Mouse (Mus musculus): Measurements from ENCODE around the gene Ccnjl.

Ccnjl gene

DNA sequence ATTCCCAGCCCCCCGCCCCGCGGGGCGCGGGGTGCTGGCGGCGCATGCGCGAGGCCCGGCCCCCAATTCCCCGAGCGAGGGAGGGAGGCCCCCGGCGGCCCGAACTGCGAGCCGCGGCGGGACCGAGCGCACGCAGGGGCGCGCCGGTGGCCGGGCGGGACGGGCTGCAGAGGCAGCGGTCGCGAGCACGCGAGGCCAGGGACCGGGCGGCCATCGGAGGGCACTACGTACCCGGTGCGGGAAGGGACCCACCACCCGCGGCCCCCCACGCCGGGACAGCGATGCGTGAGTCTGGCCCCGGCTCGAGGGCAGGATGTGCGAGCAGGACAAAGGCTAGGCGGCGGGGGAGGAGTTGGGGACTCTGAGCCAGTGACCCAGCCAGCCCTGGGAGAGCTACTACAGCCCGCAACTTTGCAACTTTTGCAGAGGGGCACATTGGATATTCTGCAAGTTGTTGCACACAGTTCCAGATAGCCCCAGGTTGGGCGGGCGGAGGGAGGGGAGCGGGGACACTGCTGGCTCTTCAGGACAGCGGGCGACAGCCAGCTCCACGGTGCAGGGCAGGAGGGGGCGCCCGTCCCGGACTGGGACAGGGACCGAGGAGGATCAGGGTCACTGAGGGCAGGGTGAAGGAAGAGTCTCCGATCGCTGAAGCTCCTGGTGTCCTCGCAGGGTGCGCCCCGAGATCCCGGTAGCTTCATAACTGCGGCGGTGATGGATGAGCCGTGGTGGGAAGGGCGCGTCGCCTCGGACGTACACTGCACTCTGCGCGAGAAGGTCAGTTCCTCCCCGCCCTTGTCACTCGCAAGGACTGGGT is at the start of gene Ccnjl:
Gene Ccnjl, plus strand, starts transcription at position 102 of the 817 bp plus-strand sequence.
- DNase-seq (ENCODE audit: low spot score in 2 of 2): peak; percentile 30 to 39

DNA sequence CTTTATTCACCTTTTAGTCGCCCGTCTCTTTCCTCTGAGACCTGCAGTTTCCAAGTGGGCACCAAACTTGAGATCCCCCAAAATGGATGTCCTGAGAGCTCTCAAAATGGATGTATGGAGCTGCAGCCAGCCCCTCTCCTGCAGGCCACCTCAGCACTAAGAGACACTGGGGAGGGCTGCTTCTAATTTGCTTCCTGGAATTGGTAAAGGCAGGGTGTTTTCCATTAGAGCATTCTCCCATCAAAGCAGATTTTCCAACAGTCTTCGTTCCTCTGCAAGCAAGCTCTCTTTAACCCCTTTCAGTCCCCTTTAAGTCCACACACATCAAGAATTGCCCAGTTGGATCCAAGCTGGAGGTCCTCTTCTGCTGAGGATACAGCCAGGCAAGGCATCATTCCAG is 49.2 kb upstream of the Ccnjl start:
- no peak for DNase-seq (ENCODE audit: low spot score in 2 of 2)

DNA sequence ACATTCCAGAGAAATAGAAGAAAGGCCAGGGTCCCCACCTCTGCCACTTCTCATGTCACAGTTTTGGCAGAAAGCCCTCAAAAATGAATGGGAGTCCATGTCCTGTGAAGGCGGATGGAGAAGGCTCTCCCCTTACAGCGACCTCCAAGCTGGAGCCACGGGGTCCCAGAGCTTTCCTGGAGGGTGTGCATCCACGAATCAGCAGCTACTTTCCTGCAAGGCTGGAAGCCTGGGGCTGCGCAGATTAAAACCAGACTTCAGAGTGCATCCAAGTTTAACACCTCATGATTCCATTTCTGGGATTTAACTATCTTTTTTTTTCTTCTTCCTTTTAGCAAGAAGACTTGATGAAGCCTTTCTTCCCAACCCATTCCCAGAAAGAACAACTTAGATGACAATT is 48.0 kb upstream of the Ccnjl start:
- no peak for DNase-seq (ENCODE audit: low spot score in 2 of 2)

DNA sequence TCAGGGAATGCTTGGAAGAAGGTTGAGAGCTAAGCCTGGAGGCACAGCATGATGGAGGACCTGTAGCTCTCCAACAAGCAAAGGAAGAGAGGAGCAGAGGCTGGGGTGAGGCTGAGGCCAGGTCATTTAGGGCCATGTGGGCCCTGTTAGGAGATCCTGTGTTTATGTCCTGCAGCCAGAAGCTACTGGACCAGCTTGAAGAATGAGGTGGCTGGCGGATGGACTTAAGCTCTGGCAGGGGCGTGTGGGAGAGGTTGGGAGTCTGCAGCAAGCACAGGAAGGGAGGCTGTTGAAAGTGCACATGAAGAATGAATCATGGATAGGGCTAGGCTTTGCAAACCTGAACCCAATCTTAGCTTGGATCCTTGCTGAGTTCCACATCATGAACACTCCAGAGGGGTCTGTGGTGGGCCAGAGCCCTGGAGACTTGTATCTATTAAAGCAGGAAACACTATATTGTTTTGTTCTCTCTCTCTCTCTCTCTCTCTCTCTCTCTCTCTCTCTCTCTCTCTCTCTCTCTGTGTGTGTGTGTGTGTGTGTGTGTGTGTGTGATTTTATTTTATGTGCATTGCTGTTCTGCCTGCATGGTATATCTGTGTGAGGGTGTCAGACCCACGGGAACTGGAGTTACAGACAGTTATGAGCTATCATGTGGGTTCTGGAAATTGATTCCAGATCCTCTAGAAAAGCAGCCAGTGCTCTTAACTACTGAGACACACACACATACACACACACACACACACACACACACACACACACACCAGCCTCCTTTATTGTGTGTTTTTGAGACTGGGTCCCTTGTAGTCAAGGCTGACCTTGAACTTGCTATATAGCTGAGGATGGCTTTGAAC is 46.7 kb upstream of the Ccnjl start:
- no peak for DNase-seq (ENCODE audit: low spot score in 2 of 2)

DNA sequence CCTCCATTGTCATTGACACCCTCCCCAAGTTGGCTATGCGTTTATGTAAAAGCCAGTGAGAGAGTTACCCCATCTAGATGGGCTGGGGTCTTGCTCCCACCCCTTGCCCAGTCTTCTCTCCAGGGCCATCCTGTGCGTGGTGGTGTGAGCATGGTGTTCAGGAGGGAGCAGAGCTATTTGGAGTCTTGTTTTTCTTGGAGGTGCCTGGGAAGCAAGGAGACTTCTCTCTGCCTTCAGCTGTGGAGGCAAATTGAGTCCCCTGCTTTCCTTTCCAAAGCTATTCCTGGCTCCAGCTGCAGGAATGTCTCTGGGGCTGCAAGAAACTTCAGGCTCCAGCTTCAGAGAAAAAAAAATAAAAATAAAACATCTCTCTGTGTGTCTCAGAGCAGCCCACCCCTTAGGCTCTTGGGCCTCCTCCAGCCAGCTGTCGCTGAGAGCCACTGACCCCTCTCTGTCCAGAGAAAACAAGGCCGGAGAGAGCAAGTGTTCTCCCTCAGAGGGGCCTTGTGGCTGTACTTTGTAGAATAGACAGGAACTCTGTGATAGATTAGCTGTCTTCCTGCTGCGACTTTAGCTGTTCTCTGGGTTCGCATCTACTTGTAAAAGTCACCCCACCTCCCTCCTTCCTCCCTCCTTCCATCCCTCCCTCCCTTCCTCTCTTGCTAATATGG is 45.3 kb upstream of the Ccnjl start:
- no peak for DNase-seq (ENCODE audit: low spot score in 2 of 2)

DNA sequence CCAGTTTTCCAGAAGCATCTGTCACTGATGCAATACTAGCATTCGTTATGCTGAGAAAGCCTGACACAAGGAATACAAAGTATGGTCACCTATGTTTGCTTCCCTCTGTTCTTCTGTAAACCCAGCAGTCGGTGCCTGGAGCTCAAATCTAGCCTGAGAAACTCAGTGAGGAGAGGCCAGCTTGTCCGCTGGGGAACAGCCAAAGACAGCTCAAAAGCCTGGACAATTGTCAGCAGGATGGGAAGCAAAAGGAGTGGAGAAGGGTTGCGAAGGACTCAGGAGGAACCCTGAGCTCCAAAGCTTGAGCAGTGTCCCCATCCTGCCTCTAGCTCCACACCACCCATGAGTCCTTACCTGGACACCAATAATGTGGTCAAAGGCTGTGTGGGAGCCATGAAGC is 44.5 kb upstream of the Ccnjl start:
- DNase-seq (ENCODE audit: low spot score in 2 of 2): no peak

DNA sequence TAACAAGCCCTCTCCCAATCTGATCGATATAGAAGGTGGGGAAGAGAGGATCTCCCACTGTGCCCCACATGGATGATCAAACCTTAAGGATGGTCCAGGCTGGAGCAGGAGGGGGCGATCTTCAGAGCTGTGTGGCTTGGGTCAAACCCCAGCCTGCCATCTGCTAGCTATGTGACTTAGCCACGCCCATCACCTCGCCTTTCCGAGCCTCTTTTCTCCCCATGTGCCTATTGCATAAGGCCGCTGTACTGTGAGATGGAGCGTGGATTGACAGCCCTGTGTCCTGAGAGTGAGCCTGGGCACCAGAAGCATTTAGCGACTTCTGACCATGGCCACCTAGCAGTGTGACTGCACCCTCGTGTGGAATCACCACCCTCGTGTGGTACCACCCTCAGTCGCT is 43.9 kb upstream of the Ccnjl start:
- DNase-seq (ENCODE audit: low spot score in 2 of 2): no peak

DNA sequence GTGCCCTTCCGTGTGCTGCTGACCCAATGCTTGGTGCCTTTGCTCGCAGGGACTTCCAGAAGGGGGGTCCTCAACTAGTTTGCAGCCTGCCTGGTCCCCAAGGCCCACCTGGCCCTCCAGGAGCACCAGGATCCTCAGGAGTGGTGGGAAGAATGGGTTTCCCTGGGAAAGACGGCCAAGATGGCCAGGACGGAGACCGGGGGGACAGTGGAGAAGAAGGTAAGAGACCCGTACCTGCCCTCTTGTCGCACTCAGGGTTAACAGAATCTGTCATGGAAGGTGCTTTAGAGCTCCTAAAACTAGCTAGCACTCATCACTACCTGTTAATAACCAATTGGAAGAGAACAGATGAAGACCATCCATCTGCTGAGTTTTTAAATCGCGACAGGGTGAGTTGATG is 42.7 kb upstream of the Ccnjl start:
- no peak for DNase-seq (ENCODE audit: low spot score in 2 of 2)

DNA sequence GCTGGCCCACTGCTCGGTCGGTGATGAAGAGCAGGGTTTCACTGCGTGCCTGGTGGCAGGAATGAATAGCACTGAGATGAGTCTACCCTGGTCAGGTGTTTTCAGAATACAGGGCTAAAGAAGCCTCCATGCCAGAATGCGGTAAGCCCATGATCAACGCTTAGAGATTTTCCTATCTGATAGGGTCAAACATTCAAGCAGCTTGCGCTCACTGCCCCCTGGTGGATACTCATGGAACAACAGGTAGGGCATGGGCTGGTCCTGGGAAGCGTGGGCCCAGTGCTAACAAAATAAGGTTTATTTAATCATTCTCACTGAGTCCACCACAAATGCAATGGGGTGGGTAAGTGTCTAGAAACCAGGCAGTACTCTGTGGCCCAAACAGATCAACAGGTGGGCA is 35.9 kb upstream of the Ccnjl start:
- DNase-seq (ENCODE audit: low spot score in 2 of 2): peak; percentile 67 to 73

DNA sequence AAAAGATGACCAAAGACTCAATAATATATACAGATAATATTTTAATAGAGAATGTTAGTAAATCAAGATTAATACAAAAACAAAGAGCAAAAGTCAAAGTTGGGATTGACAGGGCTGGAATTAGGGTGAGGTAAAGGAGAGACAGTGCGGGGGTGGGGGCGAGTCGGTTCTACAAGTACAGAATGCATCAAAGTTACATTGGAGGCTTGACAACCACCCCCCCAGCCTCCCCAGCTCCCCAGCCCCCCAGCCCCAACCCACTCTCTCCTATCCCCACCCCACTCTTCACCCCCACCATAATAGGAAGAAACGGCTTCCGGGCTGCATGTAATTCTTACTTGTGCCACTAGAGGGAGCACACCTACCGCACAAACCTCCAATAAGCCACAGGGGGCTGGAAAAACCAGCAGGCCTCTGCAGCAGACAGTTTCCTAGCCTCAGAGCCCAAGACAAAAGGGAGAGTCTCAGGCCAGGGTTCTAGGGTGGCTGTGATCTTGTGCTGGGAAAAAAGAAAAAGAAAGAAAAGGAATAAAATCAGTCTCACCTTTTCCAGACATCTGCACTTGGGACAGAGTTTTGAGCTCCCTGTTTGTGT is 34.7 kb upstream of the Ccnjl start:
- DNase-seq (ENCODE audit: low spot score in 2 of 2): peak; percentile 72 to 75

DNA sequence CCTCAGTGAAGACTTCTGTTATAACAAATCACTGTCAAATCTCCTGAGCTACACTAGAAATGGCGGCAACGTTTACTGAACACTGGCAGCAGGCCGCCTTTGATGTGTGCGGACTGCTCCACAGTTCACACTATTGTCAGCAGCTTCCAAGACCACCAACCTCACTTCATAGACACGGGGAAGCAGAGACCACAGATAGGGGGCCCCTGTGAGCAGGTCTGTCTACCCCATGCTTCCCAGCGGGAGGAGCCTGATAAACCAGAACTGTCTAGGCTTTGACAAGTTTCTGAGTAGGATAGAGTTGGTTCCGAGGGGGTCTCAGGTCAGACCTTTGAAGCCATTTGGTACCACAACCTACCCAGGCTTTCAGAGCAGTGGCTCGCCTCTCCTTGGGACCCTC is 33.5 kb upstream of the Ccnjl start:
- no peak for DNase-seq (ENCODE audit: low spot score in 2 of 2)

DNA sequence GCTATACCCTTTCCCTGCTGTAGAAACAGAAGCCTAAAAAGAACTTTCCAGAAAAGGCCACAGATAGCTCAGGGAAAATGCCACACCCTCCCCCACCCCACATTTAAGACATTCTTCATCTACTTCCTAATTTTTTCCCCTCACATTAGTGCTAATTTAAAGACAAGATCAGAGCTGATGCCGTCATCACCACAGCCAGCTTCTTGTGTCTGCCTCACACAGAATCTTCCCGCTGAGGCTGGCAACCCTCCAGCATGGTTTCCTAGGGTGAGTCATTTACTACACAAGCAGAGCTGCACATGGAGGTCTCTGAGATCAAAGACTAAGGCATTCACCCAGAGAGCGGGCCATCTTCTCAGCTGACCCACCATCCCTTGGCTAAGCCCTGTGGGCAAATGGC is 33.1 kb upstream of the Ccnjl start:
- DNase-seq (ENCODE audit: low spot score in 2 of 2): peak; percentile 51 to 55

DNA sequence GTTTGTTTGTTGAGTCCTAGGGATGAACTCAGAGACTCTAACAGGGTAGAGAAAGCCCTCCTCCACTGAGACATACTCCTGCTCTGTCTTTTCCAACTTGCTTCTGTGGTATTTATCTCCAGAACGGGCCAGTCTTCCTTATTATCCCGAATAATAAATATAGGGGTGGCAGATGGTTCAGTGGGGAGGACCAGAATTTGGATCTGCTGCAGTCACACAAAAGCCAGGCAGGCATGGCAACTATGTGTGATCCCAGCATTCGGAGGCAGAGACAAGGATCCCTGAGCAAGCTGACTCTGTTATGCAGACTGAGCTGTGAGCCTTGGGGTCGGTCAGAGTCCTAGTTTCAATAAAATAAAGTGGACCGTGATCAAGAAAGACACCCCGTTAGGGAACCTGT is 27.3 kb upstream of the Ccnjl start:
- DNase-seq (ENCODE audit: low spot score in 2 of 2): no peak

DNA sequence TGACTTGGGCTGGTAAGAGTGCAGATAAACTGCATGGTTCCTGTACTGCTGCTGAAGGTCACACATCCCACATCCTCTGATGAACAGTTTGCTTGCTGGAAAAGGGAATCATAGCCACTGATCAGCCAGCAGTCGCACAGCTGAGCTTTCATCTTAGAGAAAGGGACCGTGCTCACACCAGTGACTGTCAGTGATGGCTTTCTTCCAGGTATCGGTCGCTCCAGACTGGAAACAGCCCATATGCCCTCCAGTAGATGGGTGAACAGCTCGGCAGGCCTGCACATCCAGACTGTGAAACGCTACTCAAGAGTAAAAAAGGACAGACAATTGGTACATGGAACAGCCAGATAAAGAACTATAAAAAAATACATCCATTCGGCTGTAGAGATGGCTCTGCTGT is 23.4 kb upstream of the Ccnjl start:
- DNase-seq (ENCODE audit: low spot score in 2 of 2): no peak

DNA sequence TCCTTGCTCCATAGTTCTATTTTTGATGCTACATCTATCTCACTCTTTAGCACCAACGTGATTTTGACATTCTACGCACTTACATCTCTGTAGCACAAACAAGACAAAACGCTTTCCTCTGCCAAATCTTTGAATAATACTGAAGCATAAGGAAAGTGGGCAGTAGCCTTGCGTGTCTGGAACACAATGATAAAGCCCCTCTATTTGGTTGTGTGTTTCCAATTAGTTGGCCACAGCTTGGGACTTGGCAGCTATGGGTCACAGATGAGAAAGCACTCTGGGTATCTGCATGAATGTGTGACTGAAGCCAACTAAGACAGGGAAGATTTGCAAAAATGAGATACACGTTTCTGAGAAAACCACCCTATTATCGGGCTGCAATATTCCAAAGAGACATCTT is 20.6 kb upstream of the Ccnjl start:
- DNase-seq (ENCODE audit: low spot score in 2 of 2): no peak

DNA sequence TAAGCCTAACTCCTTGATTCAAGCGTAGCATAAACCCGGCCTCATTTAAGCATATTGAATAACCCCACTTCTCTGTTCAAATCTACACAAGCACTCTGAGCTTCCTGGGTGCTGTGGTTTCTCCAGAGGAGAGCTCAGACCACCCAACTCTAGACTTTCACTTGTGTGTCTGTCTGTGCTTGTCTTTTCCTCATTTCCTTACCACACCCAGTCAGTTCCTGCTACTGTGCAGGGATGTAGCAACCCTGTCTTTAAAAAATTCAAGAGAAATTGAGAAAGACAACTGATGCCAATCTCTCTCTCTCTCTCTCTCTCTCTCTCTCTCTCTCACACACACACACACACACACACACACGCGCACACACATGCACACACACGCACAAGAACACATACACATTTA is 18.7 kb upstream of the Ccnjl start:
- no peak for DNase-seq (ENCODE audit: low spot score in 2 of 2)

DNA sequence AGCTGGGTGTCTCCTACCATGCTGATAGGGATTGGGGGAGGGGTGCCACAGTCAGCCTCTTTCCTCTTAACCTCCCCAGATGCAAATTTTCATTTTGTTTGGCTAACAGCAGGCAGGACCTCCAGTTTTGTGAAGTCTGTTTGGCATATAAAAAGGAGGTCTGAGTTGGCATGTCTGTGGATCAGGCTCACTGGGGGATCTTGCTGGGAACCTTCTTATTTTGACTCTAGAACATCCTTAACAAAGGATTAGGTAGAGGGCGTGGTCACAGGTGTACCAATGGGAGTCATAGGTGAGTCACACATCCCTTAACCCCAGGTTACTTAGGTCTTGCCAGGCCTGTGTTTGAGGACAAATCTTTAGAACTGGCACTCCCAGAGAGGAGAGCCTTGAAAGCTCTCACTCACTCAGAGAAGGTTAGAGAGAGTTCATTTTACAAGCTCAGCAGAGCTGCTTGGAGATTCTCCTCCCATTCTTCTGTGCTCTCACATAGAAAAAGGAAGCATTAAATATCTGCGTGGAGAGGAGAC is 15.9 kb upstream of the Ccnjl start:
- no peak for DNase-seq (ENCODE audit: low spot score in 2 of 2)

DNA sequence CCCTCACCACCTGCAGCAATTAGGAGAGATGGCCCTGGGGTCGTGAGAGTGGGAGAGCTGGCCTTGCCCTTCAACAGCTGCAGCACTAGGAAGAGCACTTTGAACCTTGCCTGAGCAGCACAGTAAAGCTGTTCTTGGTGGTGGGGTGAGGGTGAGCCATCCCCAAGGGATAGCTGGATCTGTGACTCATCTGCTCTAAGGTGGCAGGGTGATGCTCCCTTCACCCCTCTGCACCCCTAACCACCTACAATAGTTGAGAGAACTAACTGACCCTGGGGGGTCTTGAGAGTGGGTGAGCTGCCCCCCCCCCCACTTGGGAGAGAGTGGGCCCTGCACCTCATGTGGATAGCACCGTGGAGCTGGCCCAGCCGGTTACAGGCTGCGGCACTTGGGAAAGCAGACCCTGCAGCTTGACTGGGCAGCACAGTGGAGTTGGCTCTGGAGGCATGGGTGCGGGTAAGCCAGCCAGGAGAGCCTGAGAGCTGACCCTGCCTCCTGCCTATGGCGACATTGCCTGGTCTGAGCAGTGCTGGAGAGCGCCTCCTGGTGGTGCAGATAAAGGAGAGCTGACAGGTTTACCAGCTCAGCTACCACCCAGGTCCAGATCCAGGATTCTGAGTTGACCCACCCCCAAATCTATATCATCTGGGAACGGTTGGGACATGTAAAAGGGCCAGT is 12.1 kb upstream of the Ccnjl start:
- DNase-seq (ENCODE audit: low spot score in 2 of 2): no peak

DNA sequence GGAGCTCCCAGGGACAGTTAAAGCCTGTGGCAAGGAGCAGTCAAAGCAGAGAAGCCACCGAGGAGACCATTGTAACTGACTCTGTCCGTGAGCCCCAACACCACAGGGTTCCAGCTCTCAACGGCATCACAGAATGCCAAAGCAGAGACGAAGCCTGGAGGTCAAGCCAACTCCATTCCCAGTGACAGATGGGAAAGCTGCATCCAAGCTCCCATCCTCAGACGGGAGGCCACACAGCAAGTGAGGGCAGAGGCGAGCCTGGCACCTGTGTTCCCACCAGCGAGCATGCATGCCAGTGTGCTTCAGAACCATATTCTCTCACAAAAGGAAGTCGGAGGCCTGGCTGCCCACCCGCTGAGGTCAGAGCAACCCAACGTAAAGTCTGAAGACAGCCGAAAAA is 10.9 kb upstream of the Ccnjl start:
- DNase-seq (ENCODE audit: low spot score in 2 of 2): no peak

DNA sequence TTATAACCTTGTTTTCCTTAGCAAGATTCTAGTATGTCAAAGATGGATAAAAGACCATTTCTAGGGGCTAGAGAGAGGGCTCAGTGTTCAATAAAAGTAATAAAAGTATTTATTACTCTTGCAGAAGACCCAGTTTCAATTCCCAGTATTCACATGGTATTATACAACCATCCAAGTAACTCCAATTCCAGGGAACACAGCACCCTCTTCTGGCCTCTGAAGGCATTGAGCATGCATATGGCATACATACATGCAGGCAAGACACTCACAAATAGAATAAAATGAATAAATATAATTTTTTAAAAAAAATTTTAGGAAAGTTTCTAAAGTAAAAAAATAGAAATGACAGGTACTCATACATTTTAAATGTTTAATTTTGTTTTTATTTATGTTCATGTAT is 10.5 kb upstream of the Ccnjl start:
- DNase-seq (ENCODE audit: low spot score in 2 of 2): no peak

DNA sequence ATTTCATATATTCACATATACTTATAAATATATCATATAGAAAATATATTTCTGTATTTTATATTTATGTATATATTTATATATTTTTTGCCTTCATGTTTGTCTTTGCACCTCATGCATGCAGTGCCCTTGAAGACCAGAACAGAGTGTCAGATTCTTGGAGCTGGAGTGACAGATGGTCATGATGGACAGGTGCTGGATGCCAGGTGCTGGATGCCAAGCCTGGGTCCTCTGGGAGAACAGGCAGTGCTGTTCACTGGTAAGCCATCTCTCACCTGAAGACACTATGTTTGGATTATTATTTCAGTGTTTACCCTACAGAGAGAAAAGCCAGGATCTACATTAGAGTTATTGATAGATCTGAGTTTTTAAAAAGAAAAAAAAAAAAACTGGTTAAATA is 9.8 kb upstream of the Ccnjl start:
- DNase-seq (ENCODE audit: low spot score in 2 of 2): no peak

Measured in frontal cortex, postnatal 36 days (tissue).